Mouse (Mus musculus): ENCODE measurements around the gene Dennd1c.

DNA sequence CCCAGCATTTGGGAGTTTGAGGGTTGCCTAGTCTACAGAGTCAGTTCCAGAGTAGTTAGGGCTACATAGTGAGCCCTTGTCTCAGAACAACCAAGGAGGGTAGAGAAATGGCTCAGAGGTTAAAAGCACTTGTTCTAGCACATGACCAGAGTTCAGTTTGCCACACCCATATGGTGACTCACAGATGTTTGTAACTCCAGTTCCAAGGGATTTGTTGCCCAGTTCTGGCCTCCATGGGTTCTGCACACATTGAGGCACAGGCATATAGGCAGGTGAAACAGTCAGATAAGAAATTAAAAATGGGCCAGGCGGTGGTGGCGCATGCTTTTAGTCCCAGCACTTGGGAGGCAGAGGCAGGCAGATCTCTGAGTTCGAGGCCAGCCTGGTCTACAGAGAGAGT, 15.9 kb upstream of the Dennd1c start:
- TF ChIP-seq POLR2A (IDR thresholded peaks at IDR 0.05; ENCODE audit: insufficient read depth, low read length), result no peak
- no peak for TF ChIP-seq CTCF (IDR thresholded peaks at IDR 0.05; ENCODE audit: low read depth, low read length)
- no peak for TF ChIP-seq EP300 (IDR thresholded peaks at IDR 0.05; ENCODE audit: insufficient read depth, low read depth, low read length)

All from ES-Bruce4 (cell line).